In the genomic region with DNA sequence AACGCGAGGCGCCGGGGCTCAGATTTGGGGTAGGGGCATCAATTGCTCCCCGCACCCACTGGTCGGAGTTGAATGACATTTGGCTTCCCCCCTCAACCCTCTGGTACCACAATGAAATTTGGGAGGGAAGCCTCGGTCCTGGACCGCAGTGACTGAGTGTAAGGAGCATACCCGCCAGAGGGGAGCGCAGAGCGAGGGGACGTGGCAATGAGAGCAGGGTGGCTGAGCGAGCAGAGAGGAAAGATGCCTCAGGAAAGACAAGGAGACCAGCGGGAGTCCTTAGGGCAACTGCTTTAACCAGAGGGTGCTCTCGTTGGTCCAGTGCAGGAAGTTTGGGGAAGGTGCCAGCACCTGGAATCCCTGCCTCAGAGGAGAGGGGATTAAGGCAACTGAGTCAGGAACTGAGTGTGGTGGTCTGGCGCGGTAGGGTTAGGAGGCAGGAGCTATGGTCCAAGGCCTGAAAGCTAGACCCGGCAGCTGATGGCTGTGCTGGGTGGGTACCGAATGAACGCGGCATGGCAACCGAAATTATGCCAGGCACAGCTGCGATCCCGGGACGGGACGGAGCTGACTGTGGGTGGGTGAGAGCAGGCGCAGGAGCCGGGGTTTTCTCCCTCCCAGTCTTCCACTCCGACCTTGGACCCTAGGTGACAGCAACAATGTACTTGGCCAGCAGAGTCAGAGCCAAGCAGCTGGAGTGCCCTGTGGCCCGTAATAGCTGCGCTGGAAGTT, we compare ENCODE assay signal across 8 mouse cellular contexts. TPM values are rescaled to one million over a fixed set of nuclear protein-coding genes. Genes with fewer than 3 reads are reported as not detected.
A peak's percentile ranks its signal among the peaks of the same experiment; 100 is the strongest.
DNase-seq lines count a peak whose midpoint lies in the region; ATAC-seq and TF ChIP-seq lines count a peak whose summit lies in the region.

No protein-coding gene starts in this region.

- no peak overlapping the region for H3K27ac ChIP-seq in lung, embryonic 15.5 days
- peak overlapping the region; percentile 89 for H3K27ac ChIP-seq in heart, embryonic 11.5 days (ENCODE audit: low read depth, low read length)
- H3K27ac ChIP-seq in kidney, postnatal 0 days, result peak overlapping the region; percentile 81
- H3K27ac ChIP-seq in midbrain, embryonic 12.5 days (replicated peaks), result no peak overlapping the region

- peak; percentile 42; the same call in 1 of the 2 replicates for TF ChIP-seq CTCF in kidney, postnatal 0 days (IDR thresholded peaks at IDR 0.05; ENCODE audit: low read depth)

- no peaks in the 10 kb centered on the region for H3K9me3 ChIP-seq in lung, embryonic 15.5 days
- H3K9me3 ChIP-seq in heart, embryonic 11.5 days (replicated peaks; ENCODE audit: control insufficient read depth, low read length), result no peaks in the 10 kb centered on the region
- H3K9me3 ChIP-seq in kidney, postnatal 0 days (replicated peaks; ENCODE audit: low read length), result no peaks in the 10 kb centered on the region
- H3K9me3 ChIP-seq in midbrain, embryonic 12.5 days, result no peaks in the 10 kb centered on the region

- H3K4me3 ChIP-seq in lung, embryonic 15.5 days, result peak overlapping the region; percentile 43
- peak overlapping the region; percentile 46 for H3K4me3 ChIP-seq in heart, embryonic 11.5 days (ENCODE audit: low read depth, low read length)
- peak overlapping the region; percentile 44 for H3K4me3 ChIP-seq in kidney, postnatal 0 days (replicated peaks; ENCODE audit: low read depth, low read length)
- peak overlapping the region; percentile 43 for H3K4me3 ChIP-seq in midbrain, embryonic 12.5 days

- peaks cover 23% of the 10 kb centered on the region for H3K27me3 ChIP-seq in lung, embryonic 15.5 days
- peaks cover 30% of the 10 kb centered on the region for H3K27me3 ChIP-seq in heart, embryonic 11.5 days (ENCODE audit: control insufficient read depth, insufficient read depth, low read length)
- no peaks in the 10 kb centered on the region; the same call in 1 of the 2 replicates for H3K27me3 ChIP-seq in kidney, postnatal 0 days (ENCODE audit: insufficient read depth, low read length)
- peaks cover 69% of the 10 kb centered on the region for H3K27me3 ChIP-seq in midbrain, embryonic 12.5 days

- peak overlapping the region; percentile 43 for H3K9ac ChIP-seq in lung, embryonic 15.5 days
- peak overlapping the region; percentile 74 for H3K9ac ChIP-seq in heart, embryonic 11.5 days (ENCODE audit: low read depth, low read length)
- H3K9ac ChIP-seq in kidney, postnatal 0 days (ENCODE audit: low read depth, low read length), result peak overlapping the region; percentile 70
- H3K9ac ChIP-seq in midbrain, embryonic 12.5 days (replicated peaks), result peak overlapping the region; percentile 59; the same call in 1 of the 2 replicates

- 2% methylated on average over 31 of the region's 31 CpGs for WGBS in lung, embryonic 15.5 days
- 2% methylated on average over 31 of the region's 31 CpGs for WGBS in heart, embryonic 11.5 days (ENCODE audit: insufficient replicate concordance)
- WGBS in kidney, postnatal 0 days, result 1% methylated on average over 31 of the region's 31 CpGs
- WGBS in midbrain, embryonic 12.5 days, result 1% methylated on average over 31 of the region's 31 CpGs

- intact Hi-C loops in left cerebral cortex, postnatal 14 days (cut with DNase I), result no loop called here

- no peak for DNase-seq in lung, postnatal 36 days
- peak; percentile 74 for DNase-seq in cerebellum, adult 9-10 months
- DNase-seq in kidney, postnatal 0 days (ENCODE audit: low spot score), result peak; percentile 80
- DNase-seq in left cerebral cortex, postnatal 14 days (ENCODE audit: low spot score in 2 of 2), result no peak
- DNase-seq in spleen, adult 12 weeks (ENCODE audit: low spot score), result no peak

- peaks cover 43% of the 10 kb centered on the region for H3K4me1 ChIP-seq in lung, embryonic 15.5 days
- peaks cover 40% of the 10 kb centered on the region for H3K4me1 ChIP-seq in heart, embryonic 11.5 days (ENCODE audit: control insufficient read depth, insufficient read depth, low read length)
- peaks cover 42% of the 10 kb centered on the region for H3K4me1 ChIP-seq in kidney, postnatal 0 days (replicated peaks; ENCODE audit: insufficient read depth, low read length)
- peaks cover 32% of the 10 kb centered on the region for H3K4me1 ChIP-seq in midbrain, embryonic 12.5 days

- H3K36me3 ChIP-seq in lung, embryonic 15.5 days, result peaks cover 28% of the 10 kb centered on the region
- H3K36me3 ChIP-seq in heart, embryonic 11.5 days (ENCODE audit: control insufficient read depth, insufficient read depth, low read length), result peaks cover 26% of the 10 kb centered on the region
- peaks cover 22% of the 10 kb centered on the region for H3K36me3 ChIP-seq in kidney, postnatal 0 days (ENCODE audit: insufficient read depth, low read length)
- H3K36me3 ChIP-seq in midbrain, embryonic 12.5 days, result peaks cover 42% of the 10 kb centered on the region

- H3K4me2 ChIP-seq in lung, embryonic 15.5 days, result peak overlapping the region; percentile 92
- H3K4me2 ChIP-seq in heart, embryonic 11.5 days, result peak overlapping the region; percentile 77
- H3K4me2 ChIP-seq in kidney, postnatal 0 days (ENCODE audit: low read length), result peak overlapping the region; percentile 86
- H3K4me2 ChIP-seq in midbrain, embryonic 12.5 days (replicated peaks), result peak overlapping the region; percentile 60

- peak; percentile 17; the same call in 1 of the 2 replicates for ATAC-seq in lung, embryonic 15.5 days (ENCODE audit: borderline replicate concordance, extremely low read depth, low FRiP score, low TSS enrichment)
- no peak for ATAC-seq in heart, embryonic 11.5 days (replicated peaks; ENCODE audit: insufficient number of reproducible peaks, low FRiP score, low TSS enrichment)
- ATAC-seq in kidney, postnatal 0 days (replicated peaks; ENCODE audit: low FRiP score, low read depth), result peak; percentile 12; the same call in 1 of the 2 replicates
- no peak for ATAC-seq in midbrain, embryonic 12.5 days (ENCODE audit: low FRiP score, low read depth)

RNA-seq across cellular contexts. Expression of a gene that starts 0.4 kb away (rescaled TPM):
- polyA plus RNA-seq in lung, embryonic 15.5 days (2015; fragmentation: Nextera tagmentation; extraction: Ambion mirVana), result 41.7 and 47.8 TPM in 2 replicates
- 52.9 and 53.5 TPM in 2 replicates for polyA plus RNA-seq in heart, embryonic 11.5 days (2014; fragmentation: Nextera tagmentation; extraction: Ambion mirVana)
- 77.2 and 80.3 TPM in 2 replicates for polyA plus RNA-seq in kidney, postnatal 0 days (2015; fragmentation: Nextera tagmentation; extraction: Ambion mirVana)
- polyA plus RNA-seq in midbrain, embryonic 12.5 days (2016; fragmentation: Nextera tagmentation; extraction: Ambion mirVana), result 4.4 and 5.7 TPM in 2 replicates
- 1 to 10 TPM; 1.2 to 2.4 TPM for total RNA-seq in left cerebral cortex, postnatal 14 days (2021)

RNA-seq across cellular contexts. Expression of a gene that starts 8.4 kb away (rescaled TPM):
- polyA plus RNA-seq in lung, embryonic 15.5 days (2015; fragmentation: Nextera tagmentation; extraction: Ambion mirVana), result not detected in 2 replicates
- polyA plus RNA-seq in heart, embryonic 11.5 days (2014; fragmentation: Nextera tagmentation; extraction: Ambion mirVana), result not detected in 2 replicates
- not detected in 2 replicates for polyA plus RNA-seq in kidney, postnatal 0 days (2015; fragmentation: Nextera tagmentation; extraction: Ambion mirVana)
- polyA plus RNA-seq in midbrain, embryonic 12.5 days (2016; fragmentation: Nextera tagmentation; extraction: Ambion mirVana), result not detected in 2 replicates
- not detected for total RNA-seq in left cerebral cortex, postnatal 14 days (2021)

RNA-seq across cellular contexts. Expression of a gene that starts 15.4 kb away (rescaled TPM):
- polyA plus RNA-seq in lung, embryonic 15.5 days (2015; fragmentation: Nextera tagmentation; extraction: Ambion mirVana), result 27.6 and 29.1 TPM in 2 replicates
- 8.9 and 9.7 TPM in 2 replicates for polyA plus RNA-seq in heart, embryonic 11.5 days (2014; fragmentation: Nextera tagmentation; extraction: Ambion mirVana)
- 19.6 and 21.0 TPM in 2 replicates for polyA plus RNA-seq in kidney, postnatal 0 days (2015; fragmentation: Nextera tagmentation; extraction: Ambion mirVana)
- polyA plus RNA-seq in midbrain, embryonic 12.5 days (2016; fragmentation: Nextera tagmentation; extraction: Ambion mirVana), result 32.7 and 35.0 TPM in 2 replicates
- total RNA-seq in left cerebral cortex, postnatal 14 days (2021), result 100 to 1,000 TPM; 105 TPM

RNA-seq across cellular contexts. Expression of a gene that starts 29.0 kb away (rescaled TPM):
- 50.2 and 53.6 TPM in 2 replicates for polyA plus RNA-seq in lung, embryonic 15.5 days (2015; fragmentation: Nextera tagmentation; extraction: Ambion mirVana)
- polyA plus RNA-seq in heart, embryonic 11.5 days (2014; fragmentation: Nextera tagmentation; extraction: Ambion mirVana), result 48.2 and 50.0 TPM in 2 replicates
- polyA plus RNA-seq in kidney, postnatal 0 days (2015; fragmentation: Nextera tagmentation; extraction: Ambion mirVana), result 60.0 and 65.4 TPM in 2 replicates
- 84.0 and 84.9 TPM in 2 replicates for polyA plus RNA-seq in midbrain, embryonic 12.5 days (2016; fragmentation: Nextera tagmentation; extraction: Ambion mirVana)
- 10 to 100 TPM; 45.4 to 47.0 TPM for total RNA-seq in left cerebral cortex, postnatal 14 days (2021)

RNA-seq across cellular contexts. Expression of a gene that starts 40.5 kb away (rescaled TPM):
- 4.3 and 4.9 TPM in 2 replicates for polyA plus RNA-seq in lung, embryonic 15.5 days (2015; fragmentation: Nextera tagmentation; extraction: Ambion mirVana)
- polyA plus RNA-seq in heart, embryonic 11.5 days (2014; fragmentation: Nextera tagmentation; extraction: Ambion mirVana), result 1.1 and 1.4 TPM in 2 replicates
- polyA plus RNA-seq in kidney, postnatal 0 days (2015; fragmentation: Nextera tagmentation; extraction: Ambion mirVana), result 9.1 and 12.1 TPM in 2 replicates
- 5.7 and 7.0 TPM in 2 replicates for polyA plus RNA-seq in midbrain, embryonic 12.5 days (2016; fragmentation: Nextera tagmentation; extraction: Ambion mirVana)
- total RNA-seq in left cerebral cortex, postnatal 14 days (2021), result 10 to 100 TPM; 22.8 to 26.0 TPM

Comparison
In these comparisons a context has a peak if more than half of its experiments do, and no peak if none do; other contexts are left out.
1. ATAC-seq: peak in lung, embryonic 15.5 days (single experiment) and kidney, postnatal 0 days (single experiment); none in heart, embryonic 11.5 days (single experiment) and midbrain, embryonic 12.5 days (single experiment).
2. H3K27ac ChIP-seq: peak in heart, embryonic 11.5 days (single experiment) and kidney, postnatal 0 days (single experiment); none in lung, embryonic 15.5 days (single experiment) and midbrain, embryonic 12.5 days (single experiment).
3. DNase-seq: peak in cerebellum, adult 9-10 months (single experiment) and kidney, postnatal 0 days (single experiment); none in lung, postnatal 36 days (single experiment), left cerebral cortex, postnatal 14 days (0 of 2) and spleen, adult 12 weeks (single experiment).
4. Peak in every context shown above with its lines, with median percentiles within 50 percentile points of each other: H3K4me2 ChIP-seq, H3K4me3 ChIP-seq and H3K9ac ChIP-seq.